ENCODE assay signal across 19 mouse cellular contexts in the genomic region with DNA sequence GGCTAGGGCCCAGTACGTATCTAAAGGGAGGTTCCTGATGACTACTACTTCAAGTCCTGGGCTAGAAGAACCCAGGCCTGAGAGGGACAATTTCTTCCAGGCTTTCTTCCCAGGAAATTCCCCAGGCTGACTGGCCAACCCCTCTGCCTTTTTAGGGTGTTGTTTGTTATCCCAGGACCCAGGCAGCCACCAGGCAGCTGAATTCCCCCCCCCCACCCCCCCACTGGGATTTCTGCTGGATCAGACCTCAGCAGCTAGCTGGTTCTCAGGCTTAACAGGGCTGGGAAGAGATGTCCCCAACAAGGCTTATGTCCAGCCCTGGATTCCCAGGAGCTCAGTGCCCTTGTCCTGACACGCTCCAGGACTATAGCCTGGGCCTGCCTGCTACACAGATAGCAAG.
A peak's percentile ranks its signal among the peaks of the same experiment; 100 is the strongest.
DNase-seq lines count a peak whose midpoint lies in the region; ATAC-seq and TF ChIP-seq lines count a peak whose summit lies in the region.
"Had no signal": no experiment of that assay in that cellular context is flagged by ENCODE, and none has a peak within 500 bp of the region (broad histone marks: within the 10 kb centered on the region; RNA-seq: fewer than 3 reads in every experiment).

No protein-coding gene starts in this region.

- peak overlapping the region; percentile 84 for H3K27ac ChIP-seq in gastrocnemius, adult 2 months
- 0 out of 2 replicates have a peak overlapping the region, but pooled peaks have one; percentile 11 for H3K27ac ChIP-seq in kidney, adult 2 months (ENCODE audit: insufficient read depth, low read depth, low read length)
- 0 out of 2 replicates have a peak overlapping the region, but pooled peaks have one; percentile 1 for H3K27ac ChIP-seq in embryonic fibroblast, embryonic 13.5 days (ENCODE audit: insufficient read depth, low read length)
- H3K27ac ChIP-seq in limb, embryonic 11.5 days (replicated peaks; ENCODE audit: low read depth, low read length): 0 out of 2 replicates have a peak overlapping the region, but pooled peaks have one; percentile 21
- H3K27ac ChIP-seq in left cerebral cortex, adult 2 months: no peak overlapping the region
- H3K27ac ChIP-seq: hindbrain, embryonic 15.5 days; kidney, postnatal 0 days; liver, embryonic 12.5 days had no signal

- intact Hi-C loops in gastrocnemius, adult 2 months (cut with DNase I): no loop called here
- intact Hi-C loops in left cerebral cortex, adult 2 months (cut with DNase I): no loop called here

- H3K4me1 ChIP-seq in kidney, adult 2 months (ENCODE audit: control insufficient read depth, insufficient read depth, low read length): peaks cover 18% of the 10 kb centered on the region
- H3K4me1 ChIP-seq in embryonic fibroblast, embryonic 13.5 days (ENCODE audit: control insufficient read depth, insufficient read depth, low read length): peaks cover 21% of the 10 kb centered on the region
- peaks cover 33% of the 10 kb centered on the region for H3K4me1 ChIP-seq in limb, embryonic 11.5 days (ENCODE audit: control insufficient read depth, insufficient read depth, low read length)

- H3K27me3 ChIP-seq in kidney, adult 2 months (replicated peaks; ENCODE audit: control insufficient read depth, insufficient read depth, low read length): no peaks in the 10 kb centered on the region
- no peaks in the 10 kb centered on the region for H3K27me3 ChIP-seq in limb, embryonic 11.5 days (ENCODE audit: control insufficient read depth, insufficient read depth, low read length)
- H3K27me3 ChIP-seq: hindbrain, embryonic 15.5 days; liver, embryonic 12.5 days had no signal

- H3K9me3 ChIP-seq in limb, embryonic 11.5 days (ENCODE audit: control insufficient read depth, low read length): no peaks in the 10 kb centered on the region
- H3K9me3 ChIP-seq: hindbrain, embryonic 15.5 days had no signal

- no peak for DNase-seq in gastrocnemius, adult 2 months
- no peak for DNase-seq in gastrocnemius, adult 8-10 months (ENCODE audit: low spot score in 2 of 2)
- no peak for DNase-seq in kidney, adult 2 months
- no peak for DNase-seq in kidney, postnatal 10 days
- DNase-seq in limb, embryonic 11.5 days (ENCODE audit: low spot score): no peak
- no peak for DNase-seq in left cerebral cortex, adult 11 months (ENCODE audit: low spot score)
- DNase-seq in left cerebral cortex, adult 2 months (ENCODE audit: extremely low spot score in 1 of 2, low spot score in 2 of 2): no peak
- DNase-seq: adrenal gland, postnatal 10 days; cerebellum, adult 18-20 months; lung, postnatal 10 days; retina, postnatal 1 day; right cerebral cortex, postnatal 4 days; thymus, adult 2 months had no signal

- H3K4me2 ChIP-seq in limb, embryonic 11.5 days (ENCODE audit: low read depth, severe bottlenecking): no peak overlapping the region
- H3K4me2 ChIP-seq: hindbrain, embryonic 15.5 days; liver, embryonic 12.5 days had no signal

- H3K9ac ChIP-seq in limb, embryonic 11.5 days (ENCODE audit: low read length): no peak overlapping the region
- H3K9ac ChIP-seq: hindbrain, embryonic 15.5 days; liver, embryonic 12.5 days had no signal

- TF ChIP-seq POLR2A in kidney, adult 2 months (IDR thresholded peaks at IDR 0.05; ENCODE audit: low read depth, low read length): no peak
- no peak for TF ChIP-seq POLR2A in embryonic fibroblast, embryonic 13.5 days (IDR thresholded peaks at IDR 0.05; ENCODE audit: low read depth, low read length)

- H3K4me3 ChIP-seq in gastrocnemius, adult 2 months: no peak overlapping the region
- H3K4me3 ChIP-seq in kidney, adult 2 months (ENCODE audit: insufficient read depth, low read depth, low read length): no peak overlapping the region
- H3K4me3 ChIP-seq in embryonic fibroblast, embryonic 13.5 days (ENCODE audit: insufficient read depth, low read length): no peak overlapping the region
- no peak overlapping the region for H3K4me3 ChIP-seq in limb, embryonic 11.5 days (ENCODE audit: low read depth, low read length)
- no peak overlapping the region for H3K4me3 ChIP-seq in left cerebral cortex, adult 2 months
- H3K4me3 ChIP-seq: hindbrain, embryonic 15.5 days; liver, embryonic 12.5 days had no signal

- 78% methylated on average over 2 of the region's 2 CpGs for WGBS in kidney, adult 2 months
- WGBS in limb, embryonic 11.5 days: 98% methylated on average over 2 of the region's 2 CpGs

- H3K36me3 ChIP-seq in kidney, adult 2 months (ENCODE audit: control insufficient read depth, insufficient read depth, low read length): no peaks in the 10 kb centered on the region
- H3K36me3 ChIP-seq in limb, embryonic 11.5 days (ENCODE audit: control insufficient read depth, insufficient read depth, low read length): no peaks in the 10 kb centered on the region; the same call in 1 of the 2 replicates
- H3K36me3 ChIP-seq: hindbrain, embryonic 15.5 days had no signal

- ATAC-seq in limb, embryonic 11.5 days (ENCODE audit: insufficient number of reproducible peaks, low FRiP score, low TSS enrichment, low read depth): no peak
- ATAC-seq: intestine, postnatal 0 days; liver, embryonic 12.5 days; midbrain, embryonic 16.5 days had no signal

- no peak for TF ChIP-seq CTCF in gastrocnemius, adult 2 months (IDR thresholded peaks at IDR 0.05)
- no peak for TF ChIP-seq CTCF in kidney, adult 2 months (conservative IDR thresholded peaks at IDR 0.05; ENCODE audit: insufficient read depth, insufficient read length, low read depth, low read length)
- no peak for TF ChIP-seq CTCF in embryonic fibroblast, embryonic 13.5 days (IDR thresholded peaks at IDR 0.05; ENCODE audit: borderline replicate concordance, insufficient read depth, low read length)
- TF ChIP-seq CTCF in left cerebral cortex, adult 2 months (IDR thresholded peaks at IDR 0.05): no peak
